Mouse (Mus musculus) CH12.LX (cell line): ENCODE measurements around the gene Trim7. TPM values are rescaled to one million over a fixed set of nuclear protein-coding genes. Genes with fewer than 3 reads are reported as not detected.
A peak's percentile ranks its signal among the peaks of the same experiment; 100 is the strongest.
"Not testable (repeated sequence)": the region's sequence is repeated elsewhere in the genome, so short reads cannot be mapped to it uniquely, and the experiment has no call there.

ENCODE experiments used
- DNase-seq: peaks from one replicate; pipeline ENCODE4 v3.0.0-alpha.2; 2013; ENCODE audit errors: extremely low read depth
- H3K27ac ChIP-seq: 2 replicates; pipeline ENCODE4 v1.5.1; 2012; ENCODE audit warnings: low read depth, mild to moderate bottlenecking, control low read depth, moderate library complexity; ENCODE audit not compliant: insufficient read depth
- H3K27me3 ChIP-seq: replicated peaks from 2 replicates; pipeline ENCODE3; 2012; ENCODE audit warnings: inconsistent platforms
- H3K36me3 ChIP-seq, 2 experiments: replicated peaks in 1 of 2; 2 replicates each; pipeline versions ENCODE3 to v1.6.1; 2012; ENCODE audit warnings: inconsistent platforms in 1 of 2, low read length in 1 of 2, mild to moderate bottlenecking in 1 of 2, mixed read lengths in 1 of 2, moderate library complexity in 1 of 2; ENCODE audit not compliant: control insufficient read depth in 1 of 2, insufficient read depth in 1 of 2
- H3K4me1 ChIP-seq, 2 experiments: 2 replicates each; pipeline ENCODE4 v1.6.1; 2012; ENCODE audit warnings: inconsistent platforms in 1 of 2, moderate library complexity in 1 of 2; ENCODE audit not compliant: insufficient read depth in 2 of 2, control insufficient read depth in 1 of 2
- H3K4me2 ChIP-seq: 2 replicates; pipeline ENCODE4 v1.6.1; 2012; ENCODE audit warnings: low read depth, mild to moderate bottlenecking, control low read depth; ENCODE audit not compliant: poor library complexity, insufficient read depth, severe bottlenecking
- H3K4me3 ChIP-seq, 3 experiments: fragments of 150-350 bp in 1 of 3; sonication (generic) in 1 of 3; replicated peaks in 1 of 3; 2 replicates each; pipeline versions ENCODE3 to v1.5.1; 2011 to 2012; ENCODE audit warnings: low read depth in 2 of 3, low read length in 2 of 3, mild to moderate bottlenecking in 2 of 3, moderate library complexity in 2 of 3, control low read depth in 1 of 3, improper control_type of control experiment in 1 of 3, inconsistent platforms in 1 of 3, mixed read lengths in 1 of 3; ENCODE audit not compliant: poor library complexity in 1 of 3
- H3K79me2 ChIP-seq: replicated peaks from 2 replicates; pipeline ENCODE4 v1.6.1; 2012; ENCODE audit warnings: mild to moderate bottlenecking, moderate library complexity; ENCODE audit not compliant: control insufficient read depth, poor library complexity, insufficient read depth, severe bottlenecking; ENCODE audit errors: extremely low read depth
- H3K9ac ChIP-seq: 2 replicates; pipeline ENCODE4 v1.6.1; 2012; ENCODE audit warnings: low read depth, mild to moderate bottlenecking, control low read depth, moderate library complexity; ENCODE audit not compliant: insufficient read depth
- H3K9me3 ChIP-seq: replicated peaks from 2 replicates; pipeline ENCODE3; 2012; ENCODE audit warnings: low read length, inconsistent platforms, mixed read lengths
- CHD1 ChIP-seq: IDR thresholded peaks from 2 replicates; pipeline ENCODE4 v1.6.1; 2012; ENCODE audit warnings: low read depth, low read length, improper control_type of control experiment, inconsistent platforms
- CHD2 ChIP-seq: IDR thresholded peaks from 2 replicates; pipeline ENCODE4 v1.6.1; 2011; ENCODE audit warnings: low read length, improper control_type of control experiment
- CTCF ChIP-seq, 2 experiments: IDR thresholded peaks in 1 of 2; conservative IDR thresholded peaks in 1 of 2; 2 replicates each; pipeline ENCODE4 v1.5.1; 2011 to 2012; ENCODE audit warnings: low read depth in 2 of 2, low read length in 2 of 2, improper control_type of control experiment in 1 of 2, inconsistent platforms in 1 of 2, mild to moderate bottlenecking in 1 of 2, moderate library complexity in 1 of 2
- ELF1 ChIP-seq: IDR thresholded peaks from 2 replicates; pipeline ENCODE4 v1.6.1; 2014; ENCODE audit warnings: low read depth, mild to moderate bottlenecking, inconsistent platforms, low read length, improper control_type of control experiment
- EP300 ChIP-seq: IDR thresholded peaks from 2 replicates; pipeline ENCODE4 v1.6.1; 2011; ENCODE audit warnings: low read length, improper control_type of control experiment
- ETS1 ChIP-seq: conservative IDR thresholded peaks from 2 replicates; pipeline ENCODE4 v1.6.1; 2012; ENCODE audit warnings: low read depth, mild to moderate bottlenecking, inconsistent platforms, low read length, improper control_type of control experiment, moderate library complexity
- IRF4 ChIP-seq: IDR thresholded peaks from 2 replicates; pipeline ENCODE4 v1.6.1; 2014; ENCODE audit warnings: low read depth, mild to moderate bottlenecking, inconsistent platforms, low read length, improper control_type of control experiment
- JUN ChIP-seq: IDR thresholded peaks from 2 replicates; pipeline ENCODE4 v1.6.1; 2011; ENCODE audit warnings: low read depth, mild to moderate bottlenecking, low read length, improper control_type of control experiment, moderate library complexity; ENCODE audit not compliant: insufficient read depth
- JUND ChIP-seq: conservative IDR thresholded peaks from 2 replicates; pipeline ENCODE4 v1.6.1; 2011; ENCODE audit warnings: low read depth, low read length, improper control_type of control experiment
- KAT2A ChIP-seq: IDR thresholded peaks from 2 replicates; pipeline ENCODE4 v1.6.1; 2012; ENCODE audit warnings: low read length, improper control_type of control experiment, inconsistent platforms; ENCODE audit not compliant: insufficient replicate concordance
- MAX ChIP-seq: IDR thresholded peaks from 2 replicates; pipeline ENCODE4 v1.6.1; 2011; ENCODE audit warnings: low read length, improper control_type of control experiment
- MAZ ChIP-seq: IDR thresholded peaks from 2 replicates; pipeline ENCODE4 v1.6.1; 2012; ENCODE audit warnings: low read depth, mild to moderate bottlenecking, inconsistent platforms, low read length, improper control_type of control experiment, moderate library complexity
- MEF2A ChIP-seq: IDR thresholded peaks from 2 replicates; pipeline ENCODE4 v1.6.1; 2014; ENCODE audit warnings: low read depth, mild to moderate bottlenecking, inconsistent platforms, low read length, improper control_type of control experiment, borderline replicate concordance
- MXI1 ChIP-seq: IDR thresholded peaks from 2 replicates; pipeline ENCODE4 v1.6.1; 2011; ENCODE audit warnings: mild to moderate bottlenecking, low read depth, low read length, improper control_type of control experiment
- MYC ChIP-seq: IDR thresholded peaks from 2 replicates; pipeline ENCODE4 v1.6.1; 2011; ENCODE audit warnings: low read depth, mild to moderate bottlenecking, improper control_type of control experiment, low read length
- NELFE ChIP-seq: IDR thresholded peaks from 2 replicates; pipeline ENCODE4 v1.6.1; 2011; ENCODE audit warnings: low read depth, low read length, improper control_type of control experiment
- NRF1 ChIP-seq: IDR thresholded peaks from 2 replicates; pipeline ENCODE4 v1.6.1; 2014; ENCODE audit warnings: low read depth, mild to moderate bottlenecking, inconsistent platforms, low read length, improper control_type of control experiment, moderate library complexity
- POLR2AphosphoS2 ChIP-seq: IDR thresholded peaks from 2 replicates; pipeline ENCODE4 v1.6.1; 2011; ENCODE audit warnings: low read depth, low read length, improper control_type of control experiment
- RAD21 ChIP-seq: IDR thresholded peaks from 2 replicates; pipeline ENCODE4 v1.6.1; 2011; ENCODE audit warnings: low read depth, mild to moderate bottlenecking, low read length, improper control_type of control experiment, moderate library complexity
- SIN3A ChIP-seq: IDR thresholded peaks from 2 replicates; pipeline ENCODE4 v1.6.1; 2012; ENCODE audit warnings: low read length, improper control_type of control experiment, inconsistent platforms
- SMC3 ChIP-seq: IDR thresholded peaks from 2 replicates; pipeline ENCODE4 v1.6.1; 2011; ENCODE audit warnings: low read depth, low read length, improper control_type of control experiment
- TCF12 ChIP-seq: IDR thresholded peaks from 2 replicates; pipeline ENCODE4 v1.6.1; 2014; ENCODE audit warnings: low read depth, mild to moderate bottlenecking, inconsistent platforms, low read length, improper control_type of control experiment
- USF2 ChIP-seq: conservative IDR thresholded peaks from 2 replicates; pipeline ENCODE4 v1.6.1; 2011; ENCODE audit warnings: low read depth, low read length, improper control_type of control experiment
- ZC3H11A ChIP-seq: IDR thresholded peaks from 2 replicates; pipeline ENCODE4 v1.6.1; 2012; ENCODE audit warnings: low read depth, mild to moderate bottlenecking, inconsistent platforms, low read length, improper control_type of control experiment
- ZMIZ1 ChIP-seq: IDR thresholded peaks from 2 replicates; pipeline ENCODE4 v1.6.1; 2012; ENCODE audit warnings: low read depth, mild to moderate bottlenecking, inconsistent platforms, low read length, improper control_type of control experiment
- dilution Hi-C: fragments of 300-500 bp; cut with MboI; formaldehyde crosslinking; loops from 2 replicates; pipeline ENCODE4 v1.14.3; 2020; ENCODE audit warnings: low sequenced_read_pairs; ENCODE audit not compliant: extremely low pct_unique_long_range_greater_than_20kb, extremely low pct_ligation_motif_present
- in situ Hi-C: fragments of 300-500 bp; cut with MboI; formaldehyde crosslinking; loops from 3 replicates; pipeline ENCODE4 v1.14.3; 2019; ENCODE audit warnings: low sequenced_read_pairs, low pct_ligation_motif_present, low pct_unique_long_range_greater_than_20kb, mixed read lengths
- polyA plus RNA-seq: library from polyadenylated mRNA; unstranded; fragments of >175 nt; gene quantifications from 2 replicates; pipeline ENCODE4 v1.2.1, GENCODE M21; 2012; ENCODE audit warnings: low read depth; ENCODE audit not compliant: insufficient read length
- total RNA-seq, 2 experiments: library from RNA; depleted of rRNA; stranded (reverse); fragments of 300-350 nt in 1 of 2; fragments of >200 nt in 1 of 2; gene quantifications; 2 replicates each; pipeline ENCODE4 v1.2.3; 2012 to 2014

The Trim7 gene
- total RNA-seq (2012; rRNA removed) (20.8 and 34.6 TPM in 2 replicates), total RNA-seq (2014; rRNA removed) (9.2 and 9.5 TPM in 2 replicates), polyA plus RNA-seq (11.6 and 15.1 TPM in 2 replicates)

GRCm38 (mm10) chr11:48825979-48826751 is at the start of gene Trim7, which contains the start of gene Gm12184:
Gene Trim7, plus strand, starts transcription at chr11:48826140.
Gene Gm12184, minus strand, starts transcription at chr11:48826655.
- H3K36me3 ChIP-seq, DNase-seq, in situ Hi-C loops, H3K79me2 ChIP-seq, dilution Hi-C loops: not testable (repeated sequence)
- peaks cover 10 to 28% of the 10 kb centered on the region in 2 experiments for H3K4me1 ChIP-seq
- H3K27me3 ChIP-seq = peaks cover 11% of the 10 kb centered on the region
- H3K4me3 ChIP-seq = peak within 1 kb of the TSS; percentile 48 to 71 (median 62)
- 0 out of 2 replicates have a peak, but pooled peaks have one; percentile 19 for TF ChIP-seq MXI1
- peak in 1 of 2 experiments; percentile 10; a peak in 1 of 4 replicates for TF ChIP-seq CTCF (conservative IDR thresholded peaks at IDR 0.05 in 1 of 2, IDR thresholded peaks at IDR 0.05 in 1 of 2; ENCODE audit: low read depth in 2 of 2, low read length in 2 of 2)
- peak within 1 kb of the TSS; percentile 67 for H3K9ac ChIP-seq
- H3K4me2 ChIP-seq = peak within 1 kb of the TSS; percentile 56
- H3K9me3 ChIP-seq = peaks cover 12% of the 10 kb centered on the region
- peak within 1 kb of the TSS; percentile 86 for H3K27ac ChIP-seq

- in situ Hi-C loops = no loop called here
- peak; percentile 64 for DNase-seq
Observed at GRCm38 (mm10) chr11:48776664-48777063, 49.3 kb upstream of the Trim7 start.

GRCm38 (mm10) chr11:48777303-48777702 is 48.6 kb upstream of the Trim7 start:
- Histone ChIP-seq H3K27me3 (no peaks in the 10 kb centered on the region), H3K27ac (no peak overlapping the region), H3K4me1 (peaks cover 12 to 26% of the 10 kb centered on the region in 2 experiments), H3K9ac (no peak overlapping the region), H3K79me2 (no peaks in the 10 kb centered on the region), H3K9me3 (peaks cover 2% of the 10 kb centered on the region), H3K4me3 (no peak overlapping the region), H3K36me3 (no peaks in the 10 kb centered on the region), H3K4me2 (no peak overlapping the region)
- in situ Hi-C loops (no loop called here), dilution Hi-C loops (no loop called here)
- DNase-seq = no peak
- TF ChIP-seq CHD1 (no peak), ELF1 (no peak), KAT2A (no peak), MAZ (no peak), RAD21 (no peak), JUND (no peak), NELFE (no peak), MXI1 (no peak), POLR2AphosphoS2 (no peak), JUN (no peak), EP300 (no peak), ZC3H11A (no peak), MEF2A (no peak), ZMIZ1 (no peak), USF2 (no peak), ETS1 (no peak)

More at GRCm38 (mm10) chr11:48776664-48777063, 49.3 kb upstream of the Trim7 start:
- Histone ChIP-seq H3K9me3 (no peaks in the 10 kb centered on the region), H3K4me2 (no peak overlapping the region), H3K36me3 (no peaks in the 10 kb centered on the region), H3K27me3 (no peaks in the 10 kb centered on the region), H3K4me3 (no peak overlapping the region), H3K9ac (no peak overlapping the region), H3K4me1 (peaks cover 12 to 29% of the 10 kb centered on the region in 2 experiments), H3K79me2 (no peaks in the 10 kb centered on the region), H3K27ac (no peak overlapping the region)
- TF ChIP-seq SIN3A (0 out of 2 replicates have a peak, but pooled peaks have one; percentile 34), TCF12 (no peak), SMC3 (peak; percentile 71), MYC (peak; percentile 91), CHD2 (no peak), MAX (peak; percentile 76), CTCF (conservative IDR thresholded peaks at IDR 0.05 in 1 of 2, IDR thresholded peaks at IDR 0.05 in 1 of 2; ENCODE audit: low read depth in 2 of 2, low read length in 2 of 2) (peak; percentile 47 to 95), EP300 (no peak), MXI1 (peak; percentile 55; the same call in 1 of the 2 replicates), RAD21 (peak; percentile 49), NRF1 (no peak), IRF4 (peak; percentile 42; the same call in 1 of the 2 replicates)
- dilution Hi-C loops = no loop called here
